Mouse (Mus musculus) heart, adult 2 months (tissue): ENCODE measurements around the gene Tmem141.

Experiments used
- EP300 ChIP-seq: fragments of 200-500 bp; IDR thresholded peaks from 2 replicates; pipeline ENCODE4 v1.6.1; 2011; ENCODE audit warnings: low read depth, low read length, control low read depth; ENCODE audit not compliant: insufficient read depth
- POLR2A ChIP-seq: fragments of 200-500 bp; IDR thresholded peaks from 2 replicates; pipeline ENCODE4 v1.6.1; 2011; ENCODE audit warnings: mild to moderate bottlenecking, low read depth, low read length, control low read depth; ENCODE audit not compliant: insufficient read depth

GRCm38 (mm10) chr2:25583120-25583481 is 38.7 kb downstream of the Tmem141 start:
- TF ChIP-seq POLR2A = no peak
- TF ChIP-seq EP300 = no peak
